Mouse (Mus musculus) MEL (cell line): ENCODE measurements at regions not wholly inside any gene's neighbourhood (a gene's known extent, or its start where the extent isn't known, plus 50 kb on each side); places are given as distances from the start of the nearest gene placed in this dataset.

Experiments used
- CTCF ChIP-seq, 3 experiments: IDR thresholded peaks in 2 of 3; conservative IDR thresholded peaks in 1 of 3; 2 replicates each; pipeline ENCODE4 v1.5.1; 2011 to 2012; ENCODE audit warnings: low read length in 3 of 3, low read depth in 2 of 3, mild to moderate bottlenecking in 2 of 3, improper control_type of control experiment in 1 of 3, inconsistent platforms in 1 of 3, mixed read lengths in 1 of 3, moderate library complexity in 1 of 3; ENCODE audit not compliant: control insufficient read depth in 1 of 3, insufficient read depth in 1 of 3, poor library complexity in 1 of 3, severe bottlenecking in 1 of 3
- EP300 ChIP-seq, 2 experiments: IDR thresholded peaks; 2 replicates each; pipeline ENCODE4 v1.6.1; 2011; ENCODE audit warnings: improper control_type of control experiment in 2 of 2, low read length in 2 of 2, low read depth in 1 of 2, mild to moderate bottlenecking in 1 of 2
- MAX ChIP-seq: IDR thresholded peaks from 2 replicates; pipeline ENCODE4 v1.6.1; 2011; ENCODE audit warnings: low read length, improper control_type of control experiment
- MEF2A ChIP-seq: IDR thresholded peaks from 2 replicates; pipeline ENCODE4 v1.6.1; 2014; ENCODE audit warnings: low read depth, mild to moderate bottlenecking, inconsistent platforms, low read length, improper control_type of control experiment; ENCODE audit not compliant: poor library complexity, insufficient replicate concordance, severe bottlenecking; ENCODE audit errors: extremely low read depth
- NELFE ChIP-seq: IDR thresholded peaks from 2 replicates; pipeline ENCODE4 v1.6.1; 2011; ENCODE audit warnings: low read depth, low read length, improper control_type of control experiment
- POLR2A ChIP-seq, 2 experiments: IDR thresholded peaks; 2 replicates each; pipeline ENCODE4 v1.6.1; 2011 to 2012; ENCODE audit warnings: low read length in 2 of 2, mild to moderate bottlenecking in 2 of 2, control low read depth in 1 of 2, improper control_type of control experiment in 1 of 2, low read depth in 1 of 2, moderate library complexity in 1 of 2; ENCODE audit not compliant: control insufficient read depth in 1 of 2, insufficient read depth in 1 of 2, poor library complexity in 1 of 2
- ZC3H11A ChIP-seq: IDR thresholded peaks from 2 replicates; pipeline ENCODE4 v1.6.1; 2012; ENCODE audit warnings: low read depth, mild to moderate bottlenecking, inconsistent platforms, low read length, improper control_type of control experiment

GRCm38 (mm10) chr12:56402844-56403243, 57.1 kb upstream of the Mbip start:
- TF ChIP-seq CTCF (IDR thresholded peaks at IDR 0.05 in 2 of 3, conservative IDR thresholded peaks at IDR 0.05 in 1 of 3; ENCODE audit: control insufficient read depth in 1 of 3, insufficient read depth in 1 of 3, low read depth in 2 of 3, low read length in 3 of 3, poor library complexity in 1 of 3, severe bottlenecking in 1 of 3) = no peak
- TF ChIP-seq EP300 (IDR thresholded peaks at IDR 0.05; ENCODE audit: low read depth in 1 of 2, low read length in 2 of 2) = no peak
- no peak for TF ChIP-seq MAX
- no peak for TF ChIP-seq MEF2A
- no peak for TF ChIP-seq POLR2A (IDR thresholded peaks at IDR 0.05; ENCODE audit: control insufficient read depth in 1 of 2, insufficient read depth in 1 of 2, low read depth in 1 of 2, low read length in 2 of 2, poor library complexity in 1 of 2)
- no peak for TF ChIP-seq NELFE
- TF ChIP-seq ZC3H11A = no peak
